Mouse (Mus musculus): ENCODE results near the gene Hif3a. TPM values are rescaled to one million over a fixed set of nuclear protein-coding genes. Genes with fewer than 3 reads are reported as not detected.

The Hif3a gene
- polyA plus RNA-seq, 1 experiment from 2014 or later, result 22.6 TPM

DNA sequence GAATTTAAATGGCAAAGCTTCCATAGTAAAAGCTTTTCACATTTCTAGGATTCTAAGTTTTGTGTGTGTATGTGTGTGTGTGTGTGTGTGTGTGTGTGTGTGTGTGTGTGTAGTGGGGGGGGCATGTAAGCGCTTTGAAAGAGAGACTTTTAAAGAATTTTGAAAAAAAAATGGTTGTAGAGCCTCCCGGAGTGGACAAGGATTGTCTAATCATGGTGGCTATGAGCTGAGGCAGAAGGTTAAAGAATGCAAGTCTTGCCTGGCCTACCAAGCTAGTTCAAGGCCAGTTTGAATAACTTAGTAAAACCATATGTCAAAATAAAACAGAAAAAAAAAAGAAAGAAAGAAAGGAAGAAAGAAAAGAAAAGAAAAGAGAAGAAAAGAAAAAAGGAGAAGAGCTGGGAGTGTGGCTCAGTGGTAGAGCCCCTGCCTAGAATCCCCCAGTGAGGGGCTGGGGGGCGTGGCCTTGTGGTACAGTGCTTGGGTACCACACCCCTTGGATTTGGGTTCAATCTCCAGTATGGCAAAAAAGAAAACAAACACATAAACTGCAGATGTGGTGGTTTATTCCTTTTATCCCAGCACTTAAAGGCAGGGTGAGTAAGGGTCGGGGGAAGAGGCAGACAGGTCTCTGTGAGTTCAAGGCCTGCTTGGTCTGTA is 6.8 kb downstream of the Hif3a start:
- Histone ChIP-seq H3K4me1 (peaks cover 73% of the 10 kb centered on the region), H3K36me3 (peaks cover 35% of the 10 kb centered on the region), H3K27ac (peak overlapping the region; percentile 98), H3K4me3 (peak overlapping the region; percentile 69), H3K27me3 (replicated peaks) (no peaks in the 10 kb centered on the region), H3K4me2 (peak overlapping the region; percentile 96), H3K9ac (peak overlapping the region; percentile 33), H3K9me3 (replicated peaks) (no peaks in the 10 kb centered on the region)
- 79% methylated on average over 4 of the region's 4 CpGs for WGBS (ENCODE audit: insufficient replicate concordance)
- no peak for ATAC-seq

GRCm38 (mm10) chr7:17054325-17054989 is 7.8 kb downstream of the Hif3a start:
- Histone ChIP-seq H3K9me3 (replicated peaks) (no peaks in the 10 kb centered on the region), H3K36me3 (peaks cover 45% of the 10 kb centered on the region), H3K4me2 (peak overlapping the region; percentile 96; the same call in 1 of the 2 replicates), H3K27ac (no peak overlapping the region), H3K9ac (0 out of 2 replicates have a peak overlapping the region, but pooled peaks have one; percentile 33), H3K4me1 (peaks cover 73% of the 10 kb centered on the region), H3K27me3 (replicated peaks) (no peaks in the 10 kb centered on the region), H3K4me3 (no peak overlapping the region)
- WGBS (ENCODE audit: insufficient replicate concordance), result 79% methylated on average over 16 of the region's 16 CpGs
- ATAC-seq, result no peak

DNA sequence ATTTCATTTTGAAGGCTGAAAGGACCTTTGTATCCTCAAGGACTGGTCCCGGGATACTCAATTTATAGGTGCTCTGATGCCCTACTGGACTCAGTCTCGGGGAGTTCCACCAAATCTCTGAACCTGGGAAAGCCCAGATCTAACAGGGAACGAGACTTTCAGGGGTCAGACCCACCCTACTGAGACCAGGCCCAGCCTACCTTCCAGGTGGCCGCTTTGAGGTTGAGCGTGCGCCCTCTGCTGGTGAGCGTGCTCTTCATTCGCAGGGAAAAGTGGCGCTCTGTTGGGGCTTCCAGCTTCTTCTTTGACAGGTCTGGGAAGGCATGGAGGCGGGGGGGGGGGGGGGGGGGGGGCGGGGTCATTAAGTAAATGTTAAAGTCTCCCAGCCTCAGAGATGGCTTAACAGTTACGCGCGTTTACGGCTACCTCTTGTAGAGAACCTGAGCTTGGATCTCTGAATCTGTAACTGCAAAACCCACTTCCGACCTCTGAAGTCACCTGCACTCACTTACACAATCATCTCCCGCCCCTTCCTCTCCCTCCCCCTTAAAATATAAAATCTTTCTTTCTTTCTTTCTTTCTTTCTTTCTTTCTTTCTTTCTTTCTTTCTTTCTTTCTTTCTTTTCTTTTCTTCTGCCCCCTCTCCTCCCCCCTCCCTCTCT is 11.2 kb downstream of the Hif3a start:
- no peak overlapping the region for H3K9ac ChIP-seq
- peak overlapping the region; percentile 15 for H3K4me2 ChIP-seq
- peaks cover 71% of the 10 kb centered on the region for H3K36me3 ChIP-seq
- H3K27me3 ChIP-seq (replicated peaks), result no peaks in the 10 kb centered on the region
- H3K9me3 ChIP-seq (replicated peaks), result no peaks in the 10 kb centered on the region
- no peak overlapping the region for H3K4me3 ChIP-seq
- peak; percentile 29; the same call in 1 of the 2 replicates for ATAC-seq
- peaks cover 41% of the 10 kb centered on the region for H3K4me1 ChIP-seq
- H3K27ac ChIP-seq, result no peak overlapping the region
- WGBS (ENCODE audit: insufficient replicate concordance), result 19% methylated on average over 15 of the region's 17 CpGs

DNA sequence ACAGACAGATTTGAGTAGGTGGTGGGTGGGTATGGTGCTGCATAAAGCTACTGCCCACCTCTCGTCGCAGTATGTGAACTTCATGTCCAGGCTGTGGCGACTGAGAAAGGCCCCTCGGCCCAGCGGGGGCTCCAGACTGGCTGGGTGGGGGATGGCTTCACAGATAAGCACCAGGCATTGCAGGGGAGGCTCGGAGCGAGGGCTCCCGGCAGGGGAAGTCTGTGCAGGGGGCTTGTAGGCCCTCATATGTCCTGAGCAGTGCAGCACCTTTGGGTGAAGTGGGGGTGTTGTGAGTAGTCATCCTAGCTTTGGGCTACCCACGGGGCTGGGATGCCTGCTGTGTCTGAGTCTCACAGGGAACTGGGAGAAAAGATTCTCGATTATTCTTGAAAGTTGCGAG is 11.7 kb downstream of the Hif3a start:
- 39% methylated on average over 11 of the region's 11 CpGs for WGBS (ENCODE audit: insufficient replicate concordance)
- 0 out of 2 replicates have a peak overlapping the region, but pooled peaks have one; percentile 30 for H3K27ac ChIP-seq
- H3K36me3 ChIP-seq, result peaks cover 71% of the 10 kb centered on the region
- H3K4me1 ChIP-seq, result peaks cover 36% of the 10 kb centered on the region
- ATAC-seq, result no peak; the same call in 1 of the 2 replicates
- no peak overlapping the region for H3K4me3 ChIP-seq
- no peaks in the 10 kb centered on the region for H3K27me3 ChIP-seq (replicated peaks)
- H3K4me2 ChIP-seq, result peak overlapping the region; percentile 15; the same call in 1 of the 2 replicates
- H3K9ac ChIP-seq, result no peak overlapping the region
- H3K9me3 ChIP-seq (replicated peaks), result no peaks in the 10 kb centered on the region

- Histone ChIP-seq H3K4me2 (no peak overlapping the region), H3K36me3 (peaks cover 72% of the 10 kb centered on the region), H3K27me3 (replicated peaks) (no peaks in the 10 kb centered on the region), H3K4me1 (peaks cover 23% of the 10 kb centered on the region), H3K9me3 (replicated peaks) (no peaks in the 10 kb centered on the region), H3K27ac (no peak overlapping the region), H3K4me3 (no peak overlapping the region), H3K9ac (no peak overlapping the region)
- no peak for ATAC-seq
- WGBS (ENCODE audit: insufficient replicate concordance), result 78% methylated on average over 10 of the region's 10 CpGs
Measured at GRCm38 (mm10) chr7:17048431-17049190, 13.6 kb downstream of the Hif3a start.

GRCm38 (mm10) chr7:17047041-17047682 is 15.1 kb downstream of the Hif3a start:
- H3K27me3 ChIP-seq (replicated peaks), result no peaks in the 10 kb centered on the region
- ATAC-seq, result no peak

DNA sequence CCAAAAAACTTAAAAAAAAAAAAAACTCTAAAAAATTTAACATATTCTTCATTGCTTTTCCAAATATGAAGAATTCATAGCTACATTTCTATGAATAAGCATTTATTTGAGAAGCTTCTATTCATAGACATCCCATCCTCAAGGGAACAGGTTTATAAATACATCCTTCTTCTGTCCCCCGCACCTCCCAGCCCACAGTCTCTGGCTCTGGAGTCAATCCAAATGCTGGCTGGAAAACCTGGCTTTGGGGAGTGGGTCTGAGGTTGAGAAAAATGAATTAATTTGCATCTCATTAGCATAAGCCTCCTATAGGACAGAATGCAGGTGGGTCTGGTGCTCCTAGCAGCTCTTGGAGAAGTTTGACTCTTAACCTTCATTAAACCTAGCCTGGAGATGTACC is 16.5 kb downstream of the Hif3a start:
- 93% methylated on average over 1 of the region's 1 CpGs for WGBS (ENCODE audit: insufficient replicate concordance)
- Histone ChIP-seq H3K4me3 (no peak overlapping the region), H3K27ac (no peak overlapping the region), H3K36me3 (peaks cover 79% of the 10 kb centered on the region), H3K9ac (no peak overlapping the region), H3K9me3 (replicated peaks) (no peaks in the 10 kb centered on the region), H3K27me3 (replicated peaks) (no peaks in the 10 kb centered on the region), H3K4me1 (peaks cover 13% of the 10 kb centered on the region), H3K4me2 (no peak overlapping the region)
- ATAC-seq, result no peak

More at GRCm38 (mm10) chr7:17047041-17047682, 15.1 kb downstream of the Hif3a start:
- Histone ChIP-seq H3K9me3 (replicated peaks) (no peaks in the 10 kb centered on the region), H3K27ac (no peak overlapping the region), H3K9ac (no peak overlapping the region), H3K4me3 (no peak overlapping the region), H3K4me2 (no peak overlapping the region), H3K36me3 (peaks cover 79% of the 10 kb centered on the region), H3K4me1 (peaks cover 23% of the 10 kb centered on the region)
- 79% methylated on average over 5 of the region's 5 CpGs for WGBS (ENCODE audit: insufficient replicate concordance)

- no peak for ATAC-seq
- 88% methylated on average over 7 of the region's 7 CpGs for WGBS (ENCODE audit: insufficient replicate concordance)
Measured at GRCm38 (mm10) chr7:17039373-17039772, 22.9 kb downstream of the Hif3a start.

GRCm38 (mm10) chr7:17038018-17038695 is 24.1 kb downstream of the Hif3a start:
- ATAC-seq, result no peak
- Histone ChIP-seq H3K4me1 (no peaks in the 10 kb centered on the region), H3K9ac (no peak overlapping the region), H3K4me3 (no peak overlapping the region), H3K9me3 (replicated peaks) (no peaks in the 10 kb centered on the region), H3K36me3 (peaks cover 93% of the 10 kb centered on the region), H3K4me2 (no peak overlapping the region), H3K27ac (no peak overlapping the region), H3K27me3 (replicated peaks) (no peaks in the 10 kb centered on the region)
- WGBS (ENCODE audit: insufficient replicate concordance), result 83% methylated on average over 9 of the region's 9 CpGs

More at GRCm38 (mm10) chr7:17039373-17039772, 22.9 kb downstream of the Hif3a start:
- Histone ChIP-seq H3K4me3 (no peak overlapping the region), H3K27ac (no peak overlapping the region), H3K9me3 (replicated peaks) (no peaks in the 10 kb centered on the region), H3K27me3 (replicated peaks) (no peaks in the 10 kb centered on the region), H3K36me3 (peaks cover 93% of the 10 kb centered on the region), H3K4me1 (no peaks in the 10 kb centered on the region), H3K4me2 (no peak overlapping the region), H3K9ac (no peak overlapping the region)

- Histone ChIP-seq H3K36me3 (peaks cover 48% of the 10 kb centered on the region), H3K4me1 (peaks cover 28% of the 10 kb centered on the region), H3K27ac (no peak overlapping the region), H3K4me3 (no peak overlapping the region), H3K4me2 (no peak overlapping the region), H3K27me3 (replicated peaks) (no peaks in the 10 kb centered on the region), H3K9ac (no peak overlapping the region), H3K9me3 (replicated peaks) (no peaks in the 10 kb centered on the region)
- no peak for ATAC-seq
- WGBS (ENCODE audit: insufficient replicate concordance), result 74% methylated on average over 7 of the region's 7 CpGs
Measured at GRCm38 (mm10) chr7:17030239-17030638, 32.0 kb downstream of the Hif3a start.

DNA sequence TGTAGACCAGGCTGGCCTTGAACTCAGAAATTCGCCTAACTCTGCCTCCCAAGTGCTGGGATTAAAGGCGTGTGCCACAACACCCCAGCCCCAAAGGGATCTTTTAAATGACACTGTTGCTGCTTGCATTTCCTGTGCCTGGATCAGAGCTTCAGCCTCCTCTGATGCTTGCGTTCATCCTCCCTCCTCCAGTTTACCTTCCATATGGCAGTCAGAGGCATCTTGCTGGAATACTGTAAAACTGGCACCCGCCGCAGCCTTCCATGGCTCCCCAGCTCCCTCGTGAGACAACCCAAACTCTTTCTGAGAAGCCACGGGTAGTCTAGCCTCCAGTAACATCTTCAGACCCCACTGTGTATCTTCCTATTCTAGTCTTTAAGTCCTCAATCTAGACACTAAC is 33.3 kb downstream of the Hif3a start:
- Histone ChIP-seq H3K4me2 (no peak overlapping the region), H3K9ac (no peak overlapping the region), H3K27me3 (replicated peaks) (no peaks in the 10 kb centered on the region), H3K27ac (0 out of 2 replicates have a peak overlapping the region, but pooled peaks have one; percentile 16), H3K4me3 (no peak overlapping the region), H3K36me3 (peaks cover 48% of the 10 kb centered on the region), H3K9me3 (replicated peaks) (no peaks in the 10 kb centered on the region), H3K4me1 (peaks cover 41% of the 10 kb centered on the region)
- no peak for ATAC-seq
- WGBS (ENCODE audit: insufficient replicate concordance), result 78% methylated on average over 7 of the region's 7 CpGs
